Mouse (Mus musculus): ENCODE data around the gene Fsd1l.
"Not testable (repeated sequence)": the region's sequence is repeated elsewhere in the genome, so short reads cannot be mapped to it uniquely, and the experiment has no call there.

- TF ChIP-seq CTCF, POLR2A (IDR thresholded peaks at IDR 0.05; ENCODE audit: extremely low read depth, insufficient read depth, low read length): not testable (repeated sequence)
Observed at GRCm38 (mm10) chr4:53709166-53709565, 77.9 kb downstream of the Fsd1l start.
